Mouse (Mus musculus) testis, adult 2 months (tissue): Measurements from ENCODE around the gene BC004004.
"Not testable (repeated sequence)": the region's sequence is repeated elsewhere in the genome, so short reads cannot be mapped to it uniquely, and the experiment has no call there.

Experiments
- CTCF ChIP-seq: fragments of 200-500 bp; IDR thresholded peaks from 2 replicates; pipeline ENCODE4 v1.5.1; 2012; ENCODE audit warnings: low read depth, mild to moderate bottlenecking, inconsistent platforms, low read length, moderate library complexity; ENCODE audit not compliant: control insufficient read depth, insufficient read depth, insufficient replicate concordance
- POLR2A ChIP-seq: fragments of 200-500 bp; IDR thresholded peaks from 2 replicates; pipeline ENCODE4 v1.6.1; 2012; ENCODE audit warnings: low read depth, mild to moderate bottlenecking, inconsistent platforms, low read length, moderate library complexity; ENCODE audit not compliant: control insufficient read depth

DNA sequence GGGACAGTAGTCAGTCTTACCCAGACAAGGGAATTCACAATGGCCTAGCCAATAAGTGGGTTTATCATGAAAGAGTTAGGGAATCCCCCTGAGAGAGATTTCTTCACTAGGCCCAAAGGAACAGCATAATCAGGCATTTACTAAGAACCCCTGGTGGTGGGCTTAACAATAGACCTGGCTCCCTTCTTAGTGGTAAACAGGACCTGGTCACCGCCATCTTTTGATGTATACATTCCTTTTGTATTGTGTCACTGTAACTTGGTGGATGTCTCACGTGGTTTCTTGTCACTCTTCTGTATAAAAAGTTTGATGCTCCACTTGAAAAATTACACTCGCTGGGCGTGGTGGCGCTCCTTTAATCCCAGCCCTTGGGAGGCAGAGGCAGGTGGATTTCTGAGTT is 82.5 kb downstream of the BC004004 start:
- not testable (repeated sequence) for TF ChIP-seq POLR2A, CTCF
